Mouse (Mus musculus) CH12.LX (cell line): ENCODE measurements around the gene Ski. TPM values are rescaled to one million over a fixed set of nuclear protein-coding genes. Genes with fewer than 3 reads are reported as not detected.

Experiments used
- DNase-seq: peaks from one replicate; pipeline ENCODE4 v3.0.0-alpha.2; 2013; ENCODE audit errors: extremely low read depth
- H3K27ac ChIP-seq: 2 replicates; pipeline ENCODE4 v1.5.1; 2012; ENCODE audit warnings: low read depth, mild to moderate bottlenecking, control low read depth, moderate library complexity; ENCODE audit not compliant: insufficient read depth
- H3K27me3 ChIP-seq: replicated peaks from 2 replicates; pipeline ENCODE3; 2012; ENCODE audit warnings: inconsistent platforms
- H3K36me3 ChIP-seq, 2 experiments: replicated peaks in 1 of 2; 2 replicates each; pipeline versions ENCODE3 to v1.6.1; 2012; ENCODE audit warnings: inconsistent platforms in 1 of 2, low read length in 1 of 2, mild to moderate bottlenecking in 1 of 2, mixed read lengths in 1 of 2, moderate library complexity in 1 of 2; ENCODE audit not compliant: control insufficient read depth in 1 of 2, insufficient read depth in 1 of 2
- H3K4me1 ChIP-seq, 2 experiments: 2 replicates each; pipeline ENCODE4 v1.6.1; 2012; ENCODE audit warnings: inconsistent platforms in 1 of 2, moderate library complexity in 1 of 2; ENCODE audit not compliant: insufficient read depth in 2 of 2, control insufficient read depth in 1 of 2
- H3K4me2 ChIP-seq: 2 replicates; pipeline ENCODE4 v1.6.1; 2012; ENCODE audit warnings: low read depth, mild to moderate bottlenecking, control low read depth; ENCODE audit not compliant: poor library complexity, insufficient read depth, severe bottlenecking
- H3K4me3 ChIP-seq, 3 experiments: fragments of 150-350 bp in 1 of 3; sonication (generic) in 1 of 3; replicated peaks in 1 of 3; 2 replicates each; pipeline versions ENCODE3 to v1.5.1; 2011 to 2012; ENCODE audit warnings: low read depth in 2 of 3, low read length in 2 of 3, mild to moderate bottlenecking in 2 of 3, moderate library complexity in 2 of 3, control low read depth in 1 of 3, improper control_type of control experiment in 1 of 3, inconsistent platforms in 1 of 3, mixed read lengths in 1 of 3; ENCODE audit not compliant: poor library complexity in 1 of 3
- H3K79me2 ChIP-seq: replicated peaks from 2 replicates; pipeline ENCODE4 v1.6.1; 2012; ENCODE audit warnings: mild to moderate bottlenecking, moderate library complexity; ENCODE audit not compliant: control insufficient read depth, poor library complexity, insufficient read depth, severe bottlenecking; ENCODE audit errors: extremely low read depth
- H3K9ac ChIP-seq: 2 replicates; pipeline ENCODE4 v1.6.1; 2012; ENCODE audit warnings: low read depth, mild to moderate bottlenecking, control low read depth, moderate library complexity; ENCODE audit not compliant: insufficient read depth
- H3K9me3 ChIP-seq: replicated peaks from 2 replicates; pipeline ENCODE3; 2012; ENCODE audit warnings: low read length, inconsistent platforms, mixed read lengths
- CHD2 ChIP-seq: IDR thresholded peaks from 2 replicates; pipeline ENCODE4 v1.6.1; 2011; ENCODE audit warnings: low read length, improper control_type of control experiment
- CTCF ChIP-seq, 2 experiments: IDR thresholded peaks in 1 of 2; conservative IDR thresholded peaks in 1 of 2; 2 replicates each; pipeline ENCODE4 v1.5.1; 2011 to 2012; ENCODE audit warnings: low read depth in 2 of 2, low read length in 2 of 2, improper control_type of control experiment in 1 of 2, inconsistent platforms in 1 of 2, mild to moderate bottlenecking in 1 of 2, moderate library complexity in 1 of 2
- ELF1 ChIP-seq: IDR thresholded peaks from 2 replicates; pipeline ENCODE4 v1.6.1; 2014; ENCODE audit warnings: low read depth, mild to moderate bottlenecking, inconsistent platforms, low read length, improper control_type of control experiment
- ETS1 ChIP-seq: conservative IDR thresholded peaks from 2 replicates; pipeline ENCODE4 v1.6.1; 2012; ENCODE audit warnings: low read depth, mild to moderate bottlenecking, inconsistent platforms, low read length, improper control_type of control experiment, moderate library complexity
- GABPA ChIP-seq: IDR thresholded peaks from 2 replicates; pipeline ENCODE4 v1.6.1; 2012; ENCODE audit warnings: low read depth, low read length, improper control_type of control experiment, inconsistent platforms; ENCODE audit not compliant: insufficient replicate concordance
- IRF4 ChIP-seq: IDR thresholded peaks from 2 replicates; pipeline ENCODE4 v1.6.1; 2014; ENCODE audit warnings: low read depth, mild to moderate bottlenecking, inconsistent platforms, low read length, improper control_type of control experiment
- JUN ChIP-seq: IDR thresholded peaks from 2 replicates; pipeline ENCODE4 v1.6.1; 2011; ENCODE audit warnings: low read depth, mild to moderate bottlenecking, low read length, improper control_type of control experiment, moderate library complexity; ENCODE audit not compliant: insufficient read depth
- JUND ChIP-seq: conservative IDR thresholded peaks from 2 replicates; pipeline ENCODE4 v1.6.1; 2011; ENCODE audit warnings: low read depth, low read length, improper control_type of control experiment
- MAX ChIP-seq: IDR thresholded peaks from 2 replicates; pipeline ENCODE4 v1.6.1; 2011; ENCODE audit warnings: low read length, improper control_type of control experiment
- MAZ ChIP-seq: IDR thresholded peaks from 2 replicates; pipeline ENCODE4 v1.6.1; 2012; ENCODE audit warnings: low read depth, mild to moderate bottlenecking, inconsistent platforms, low read length, improper control_type of control experiment, moderate library complexity
- MEF2A ChIP-seq: IDR thresholded peaks from 2 replicates; pipeline ENCODE4 v1.6.1; 2014; ENCODE audit warnings: low read depth, mild to moderate bottlenecking, inconsistent platforms, low read length, improper control_type of control experiment, borderline replicate concordance
- NRF1 ChIP-seq: IDR thresholded peaks from 2 replicates; pipeline ENCODE4 v1.6.1; 2014; ENCODE audit warnings: low read depth, mild to moderate bottlenecking, inconsistent platforms, low read length, improper control_type of control experiment, moderate library complexity
- POLR2A ChIP-seq: IDR thresholded peaks from 2 replicates; pipeline ENCODE4 v1.6.1; 2011; ENCODE audit warnings: low read depth, mild to moderate bottlenecking, improper control_type of control experiment, low read length
- SIN3A ChIP-seq: IDR thresholded peaks from 2 replicates; pipeline ENCODE4 v1.6.1; 2012; ENCODE audit warnings: low read length, improper control_type of control experiment, inconsistent platforms
- TCF12 ChIP-seq: IDR thresholded peaks from 2 replicates; pipeline ENCODE4 v1.6.1; 2014; ENCODE audit warnings: low read depth, mild to moderate bottlenecking, inconsistent platforms, low read length, improper control_type of control experiment
- USF1 ChIP-seq: IDR thresholded peaks from 2 replicates; pipeline ENCODE4 v1.6.1; 2014; ENCODE audit warnings: low read depth, mild to moderate bottlenecking, inconsistent platforms, low read length, improper control_type of control experiment
- USF2 ChIP-seq: conservative IDR thresholded peaks from 2 replicates; pipeline ENCODE4 v1.6.1; 2011; ENCODE audit warnings: low read depth, low read length, improper control_type of control experiment
- ZC3H11A ChIP-seq: IDR thresholded peaks from 2 replicates; pipeline ENCODE4 v1.6.1; 2012; ENCODE audit warnings: low read depth, mild to moderate bottlenecking, inconsistent platforms, low read length, improper control_type of control experiment
- ZKSCAN1 ChIP-seq: IDR thresholded peaks from 2 replicates; pipeline ENCODE4 v1.6.1; 2012; ENCODE audit warnings: low read depth, inconsistent platforms, low read length, improper control_type of control experiment, borderline replicate concordance
- ZMIZ1 ChIP-seq: IDR thresholded peaks from 2 replicates; pipeline ENCODE4 v1.6.1; 2012; ENCODE audit warnings: low read depth, mild to moderate bottlenecking, inconsistent platforms, low read length, improper control_type of control experiment
- ZNF384 ChIP-seq: IDR thresholded peaks from 2 replicates; pipeline ENCODE4 v1.6.1; 2012; ENCODE audit warnings: low read depth, low read length, improper control_type of control experiment, inconsistent platforms
- dilution Hi-C: fragments of 300-500 bp; cut with MboI; formaldehyde crosslinking; loops from 2 replicates; pipeline ENCODE4 v1.14.3; 2020; ENCODE audit warnings: low sequenced_read_pairs; ENCODE audit not compliant: extremely low pct_unique_long_range_greater_than_20kb, extremely low pct_ligation_motif_present
- in situ Hi-C: fragments of 300-500 bp; cut with MboI; formaldehyde crosslinking; loops from 3 replicates; pipeline ENCODE4 v1.14.3; 2019; ENCODE audit warnings: low sequenced_read_pairs, low pct_ligation_motif_present, low pct_unique_long_range_greater_than_20kb, mixed read lengths
- polyA plus RNA-seq: library from polyadenylated mRNA; unstranded; fragments of >175 nt; gene quantifications from 2 replicates; pipeline ENCODE4 v1.2.1, GENCODE M21; 2012; ENCODE audit warnings: low read depth; ENCODE audit not compliant: insufficient read length
- total RNA-seq, 2 experiments: library from RNA; depleted of rRNA; stranded (reverse); fragments of 300-350 nt in 1 of 2; fragments of >200 nt in 1 of 2; gene quantifications; 2 replicates each; pipeline ENCODE4 v1.2.3; 2012 to 2014

Gene Ski
- total and polyA plus RNA-seq, 3 experiments: 4.1 to 17.9 (median 10.1) TPM

GRCm38 (mm10) chr4:155123868-155124534, 98.4 kb downstream of the Ski start:
- H3K4me2 ChIP-seq: no peak overlapping the region
- DNase-seq: no peak
- H3K4me1 ChIP-seq: peaks cover 19 to 39% of the 10 kb centered on the region in 2 experiments
- in situ Hi-C loops: no loop called here
- H3K9me3 ChIP-seq: peaks cover 4% of the 10 kb centered on the region
- no peak overlapping the region for H3K27ac ChIP-seq
- no peak overlapping the region for H3K4me3 ChIP-seq
- no peaks in the 10 kb centered on the region for H3K79me2 ChIP-seq
- no peak for TF ChIP-seq SIN3A
- no peak for TF ChIP-seq ZNF384
- TF ChIP-seq ZC3H11A: no peak
- no peak for TF ChIP-seq ZMIZ1
- TF ChIP-seq JUN: no peak
- no peak for TF ChIP-seq CHD2
- no peak for TF ChIP-seq TCF12
- TF ChIP-seq MEF2A: no peak
- no peak for TF ChIP-seq NRF1
- no peak for TF ChIP-seq MAX
- no peak for TF ChIP-seq ETS1
- no peak for TF ChIP-seq GABPA
- TF ChIP-seq JUND: no peak
- TF ChIP-seq, all 38 proteins: peak for 0
- Histone ChIP-seq H3K36me3 (peaks cover 0 to 38% of the 10 kb centered on the region in 2 experiments), H3K9ac (no peak overlapping the region), H3K27me3 (no peaks in the 10 kb centered on the region)
- dilution Hi-C loops: no loop called here

- no peak overlapping the region for H3K9ac ChIP-seq
- peaks cover 4% of the 10 kb centered on the region for H3K9me3 ChIP-seq
- H3K27me3 ChIP-seq: no peaks in the 10 kb centered on the region
- no peak for TF ChIP-seq IRF4
- TF ChIP-seq USF2: no peak
- TF ChIP-seq POLR2A: no peak
- no peak for TF ChIP-seq ZKSCAN1
- no peak for TF ChIP-seq CTCF (conservative IDR thresholded peaks at IDR 0.05 in 1 of 2, IDR thresholded peaks at IDR 0.05 in 1 of 2; ENCODE audit: low read depth in 2 of 2, low read length in 2 of 2)
- TF ChIP-seq MAX: no peak
- no peak for TF ChIP-seq SIN3A
- TF ChIP-seq ELF1: no peak
- no peak for TF ChIP-seq USF1
- no peak for TF ChIP-seq MAZ
- no peak overlapping the region for H3K4me3 ChIP-seq
- dilution Hi-C loops: no loop called here
- H3K27ac ChIP-seq: no peak overlapping the region
- peaks cover 24 to 52% of the 10 kb centered on the region in 2 experiments for H3K4me1 ChIP-seq
- DNase-seq: no peak
- H3K36me3 ChIP-seq: peaks cover 0 to 28% of the 10 kb centered on the region in 2 experiments
- in situ Hi-C loops: no loop called here
- H3K4me2 ChIP-seq: no peak overlapping the region
- no peaks in the 10 kb centered on the region for H3K79me2 ChIP-seq
These were observed 99.8 kb downstream of the Ski start for GRCm38 (mm10) chr4:155122444-155123040.
